Mouse (Mus musculus): ENCODE data around the gene Tmem59.
A peak's percentile ranks its signal among the peaks of the same experiment; 100 is the strongest.

The Tmem59 gene

DNA sequence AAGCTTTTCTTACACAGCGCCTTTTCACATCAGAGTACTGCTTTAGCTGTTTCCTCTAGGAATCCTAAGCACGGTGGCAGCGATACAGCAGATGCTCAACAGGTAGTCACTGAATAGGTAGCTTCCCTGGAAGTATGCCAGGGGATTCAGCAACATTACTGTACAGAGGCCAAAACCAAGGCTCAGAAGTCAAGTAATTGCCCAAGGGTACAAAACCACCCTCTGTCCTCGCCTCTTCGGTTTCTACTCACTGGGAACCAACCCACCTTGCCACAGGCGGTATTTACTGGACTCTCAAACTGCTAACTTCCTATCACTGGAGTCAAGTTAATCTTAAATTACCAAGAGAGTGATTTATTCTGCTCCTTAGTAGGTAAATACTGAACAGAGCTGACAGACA is 62.0 kb downstream of the Tmem59 start:
- DNase-seq (ENCODE audit: low read depth), result no peak

DNA sequence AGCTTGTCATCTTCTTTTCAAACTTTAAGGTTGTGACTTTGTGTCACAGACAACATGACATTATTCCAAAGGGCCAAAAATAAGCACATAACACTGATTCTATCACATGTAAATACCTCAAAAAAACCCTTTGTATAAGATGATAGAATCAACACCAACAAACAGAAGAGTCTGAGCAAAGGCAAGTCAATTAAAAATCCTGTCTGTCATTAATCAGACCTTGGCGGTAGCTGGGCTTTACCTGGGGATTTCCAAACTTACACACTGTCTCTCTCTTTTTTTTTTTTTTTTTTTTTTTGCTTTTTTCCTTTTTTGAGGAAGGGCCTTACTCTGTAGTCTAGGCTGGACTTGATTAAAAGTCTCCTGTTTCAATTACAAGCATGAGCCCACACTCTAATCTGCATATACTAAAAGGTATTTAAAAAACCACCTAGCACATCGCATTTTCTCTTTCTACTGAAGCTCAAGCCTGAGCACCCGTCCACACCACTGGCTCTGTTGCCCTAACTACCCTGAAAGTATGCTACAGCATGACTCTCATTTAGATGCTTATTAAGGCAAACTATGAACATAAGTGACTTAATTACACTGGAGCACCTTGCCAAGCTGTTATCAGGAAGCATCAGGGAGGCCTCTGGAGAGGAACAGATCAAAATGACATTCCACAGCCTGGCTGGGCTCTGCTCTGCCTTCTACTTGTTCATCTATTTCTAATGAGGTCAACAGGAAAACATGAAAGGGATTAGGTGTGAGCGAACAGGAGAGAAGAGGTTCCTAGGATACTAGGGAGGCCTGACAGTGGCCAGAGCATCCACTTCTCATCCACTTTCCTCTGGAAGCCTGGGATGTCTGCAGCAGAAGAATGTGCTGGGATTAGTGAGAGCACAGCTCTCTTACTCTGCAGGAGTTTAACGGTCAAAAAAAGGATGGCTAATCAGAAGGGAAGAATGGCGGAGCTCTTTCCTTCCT is 65.5 kb downstream of the Tmem59 start:
- no peak for DNase-seq (ENCODE audit: low read depth)

DNA sequence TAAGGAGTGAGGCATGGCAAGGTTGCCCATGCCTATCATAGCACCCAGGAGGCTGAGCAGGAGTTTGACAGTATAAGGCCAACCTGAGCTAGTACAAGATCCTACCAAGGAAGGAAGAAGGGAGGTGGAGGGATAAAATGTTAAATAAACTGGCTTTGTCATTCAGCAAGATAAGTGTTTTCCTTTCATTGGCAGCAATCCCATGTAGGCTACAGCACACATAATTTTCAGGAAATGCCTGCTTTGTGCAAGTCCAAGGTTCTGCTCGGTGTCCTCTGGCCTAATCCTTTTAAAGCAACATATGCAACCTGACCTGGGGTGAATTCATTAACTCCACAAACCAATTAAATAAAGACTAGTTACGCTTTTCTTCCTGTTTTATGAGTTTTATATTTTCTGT is 67.2 kb downstream of the Tmem59 start:
- peak; percentile 59 for DNase-seq (ENCODE audit: low read depth)

DNA sequence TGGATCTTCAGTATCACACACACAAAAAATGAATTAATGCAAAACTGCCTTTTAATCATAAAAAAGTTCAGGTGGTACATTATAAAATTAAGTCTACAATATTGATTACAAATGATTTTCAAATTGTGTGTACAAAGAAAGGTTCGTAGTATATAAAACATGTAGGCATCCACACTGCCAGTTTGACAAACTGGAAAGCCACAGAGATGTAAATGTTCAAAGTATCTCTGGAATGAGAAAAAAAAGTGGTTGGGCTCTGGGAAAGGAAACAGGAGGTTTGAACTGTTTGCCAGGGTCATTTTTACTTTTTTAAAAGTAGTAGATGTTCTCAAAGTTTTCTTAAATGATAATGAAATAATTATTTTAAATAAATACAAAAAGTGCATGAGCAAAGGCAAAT is 67.8 kb downstream of the Tmem59 start:
- peak; percentile 64 for DNase-seq (ENCODE audit: low read depth)

DNA sequence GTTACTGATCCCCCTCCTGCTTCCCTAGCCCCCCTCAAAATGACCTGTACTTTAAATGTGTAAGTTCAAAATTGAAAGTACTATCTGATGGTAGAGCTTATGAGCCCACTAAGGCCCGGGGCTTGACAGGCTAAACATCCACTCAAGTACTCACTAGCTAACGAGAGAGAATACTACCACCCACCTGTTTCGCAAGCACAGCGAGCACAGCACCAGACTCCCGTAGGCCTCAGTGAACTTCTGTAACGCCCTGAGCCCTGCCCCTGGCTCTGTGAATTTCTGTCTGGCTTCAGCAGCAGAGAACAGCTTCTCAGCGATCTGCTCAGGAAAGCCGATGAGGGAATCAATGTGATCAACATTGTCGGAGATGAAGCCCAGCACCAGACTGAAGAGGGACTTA is 68.9 kb downstream of the Tmem59 start:
- DNase-seq (ENCODE audit: low read depth), result peak; percentile 29

DNA sequence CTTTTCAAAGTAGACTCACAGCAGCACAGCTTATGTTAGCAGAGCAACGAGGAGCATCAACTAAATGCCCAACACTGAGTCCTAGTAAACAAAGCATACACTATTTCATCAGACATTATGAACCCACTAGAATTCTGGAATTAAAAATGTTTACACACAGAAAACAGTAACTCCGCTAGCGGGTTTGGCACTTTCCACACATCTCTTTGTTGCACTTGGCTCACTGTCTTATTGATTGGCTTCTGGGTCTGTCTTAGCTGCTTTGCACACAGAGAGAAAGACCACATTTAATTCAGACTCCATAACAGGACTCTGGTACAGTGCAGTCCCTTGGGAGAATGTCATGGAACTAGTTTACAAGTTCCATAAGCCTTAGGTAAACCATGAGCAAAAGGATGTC is 69.9 kb downstream of the Tmem59 start:
- peak; percentile 11 for DNase-seq (ENCODE audit: low read depth)

DNA sequence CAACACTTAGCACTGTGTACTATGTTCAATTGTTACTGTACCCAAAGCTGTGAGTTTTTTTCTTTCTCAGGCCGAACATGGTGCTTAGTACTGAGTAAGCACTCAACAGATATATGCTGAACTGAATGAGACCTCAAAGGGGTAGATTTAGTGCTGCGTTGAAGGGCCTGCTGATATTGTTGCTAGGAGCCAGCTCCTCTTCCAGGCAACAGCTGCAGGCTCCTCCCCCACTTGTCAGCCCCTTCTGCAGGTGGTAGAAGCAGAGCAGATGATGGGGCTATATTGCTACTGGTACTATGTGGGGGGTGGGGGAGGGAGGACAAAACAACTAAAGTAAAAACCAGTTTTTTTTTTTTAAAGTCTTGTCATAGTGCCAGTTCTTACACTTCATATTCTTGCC is 71.3 kb downstream of the Tmem59 start:
- DNase-seq (ENCODE audit: low read depth), result no peak

DNA sequence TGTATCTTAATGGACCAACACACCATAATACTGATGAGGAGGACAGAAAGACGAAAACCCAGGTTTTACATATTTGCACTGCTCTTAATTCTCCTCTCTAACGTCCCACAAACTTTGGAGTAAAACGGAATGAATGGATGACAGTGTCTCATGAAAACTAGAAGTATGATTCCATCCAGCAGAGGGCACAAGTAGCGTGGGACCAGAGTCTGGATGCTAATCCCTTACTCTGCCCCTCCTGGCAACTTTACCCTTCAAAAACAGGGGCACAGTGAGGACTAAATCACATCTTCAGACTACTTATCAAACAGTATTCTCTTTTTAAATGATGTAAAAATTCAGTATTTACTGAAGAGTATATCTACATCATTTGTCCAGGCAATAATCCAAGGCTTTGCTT is 72.3 kb downstream of the Tmem59 start:
- DNase-seq (ENCODE audit: low read depth), result peak; percentile 82
